Mouse (Mus musculus) erythroblast, embryonic 14.5 days (primary cell): ENCODE measurements around the gene Rdh5.

ENCODE experiments used
- GATA1 ChIP-seq: IDR thresholded peaks from 2 replicates; pipeline ENCODE4 v1.6.1; 2012; ENCODE audit warnings: low read length, inconsistent platforms, mixed read lengths
- TAL1 ChIP-seq: IDR thresholded peaks from 3 replicates; pipeline ENCODE4 v1.6.1; 2012; ENCODE audit warnings: low read length, inconsistent platforms, mixed read lengths

DNA sequence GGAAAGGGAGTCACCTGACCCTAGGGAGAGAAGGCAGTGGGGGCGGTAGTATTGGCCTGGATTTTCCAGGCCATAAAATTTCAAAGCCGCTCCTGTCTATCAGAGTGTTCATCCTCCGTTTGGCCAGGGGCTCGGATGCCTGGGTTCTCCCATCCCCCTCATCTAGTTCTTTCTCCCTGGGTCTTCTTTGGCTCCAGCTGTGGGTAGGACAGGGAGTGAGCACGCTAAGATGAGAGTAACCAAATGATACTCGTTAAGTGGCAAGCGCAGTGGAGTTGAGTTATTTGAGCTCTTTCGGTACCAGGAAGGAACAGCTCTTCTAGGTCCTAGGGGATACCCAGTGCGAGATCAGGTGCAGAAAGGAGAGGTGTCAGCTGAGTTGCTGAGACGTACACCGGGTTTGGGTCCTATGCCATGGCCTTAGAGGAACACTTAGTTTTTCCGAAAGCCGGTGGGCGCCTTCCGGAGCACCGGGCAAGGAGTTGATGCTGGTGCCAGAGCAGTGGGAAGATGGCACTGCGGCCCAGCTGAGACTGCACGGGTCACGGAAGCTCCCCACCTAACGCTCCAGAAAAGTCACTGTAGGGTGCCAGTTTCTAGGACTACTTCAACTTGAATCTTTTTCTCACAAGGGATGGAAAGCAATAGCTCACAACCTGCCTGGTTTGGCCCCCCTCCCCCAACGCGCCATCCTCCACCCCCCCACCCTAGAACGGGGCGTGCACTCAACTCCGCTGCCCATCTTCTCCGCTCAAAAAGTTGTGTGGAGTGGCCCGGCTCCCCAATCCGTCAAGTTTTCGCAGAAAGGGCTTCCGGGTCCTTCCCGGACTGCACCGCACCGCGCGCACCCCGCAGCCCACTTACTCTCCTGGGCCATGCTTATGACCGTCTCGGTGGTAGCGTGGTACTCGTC is 32.0 kb downstream of the Rdh5 start:
- TF ChIP-seq GATA1, result no peak
- no peak for TF ChIP-seq TAL1
